Mouse (Mus musculus) intestine, postnatal 0 days (tissue): Measurements from ENCODE around the gene Map6. TPM values are rescaled to one million over a fixed set of nuclear protein-coding genes. Genes with fewer than 3 reads are reported as not detected.

ENCODE experiments used
- ATAC-seq: fragments of 200-750 bp; cut with Nextera tagmentation; 2 replicates; pipeline ENCODE4 v1.8.0; 2017; ENCODE audit warnings: mild to moderate bottlenecking, moderate TSS enrichment, moderate library complexity
- H3K27ac ChIP-seq: fragments of 300-500 bp; sonication (generic); 2 replicates; pipeline ENCODE4 v1.5.1; 2014; ENCODE audit warnings: mild to moderate bottlenecking, low read depth, low read length, moderate library complexity
- H3K27me3 ChIP-seq: fragments of 300-500 bp; sonication (generic); replicated peaks from 2 replicates; pipeline ENCODE4 v1.6.1; 2014; ENCODE audit warnings: low read length, mixed read lengths; ENCODE audit not compliant: control insufficient read depth, insufficient read depth
- H3K36me3 ChIP-seq: fragments of 300-500 bp; sonication (generic); 2 replicates; pipeline ENCODE4 v1.6.1; 2014; ENCODE audit warnings: mild to moderate bottlenecking, moderate library complexity; ENCODE audit not compliant: control insufficient read depth, insufficient read depth
- H3K4me1 ChIP-seq: fragments of 300-500 bp; sonication (generic); replicated peaks from 2 replicates; pipeline ENCODE4 v1.6.1; 2014; ENCODE audit warnings: antibody characterized with exemption, low read length, mixed read lengths; ENCODE audit not compliant: control insufficient read depth, insufficient read depth
- H3K4me2 ChIP-seq: fragments of 300-500 bp; sonication (generic); replicated peaks from 2 replicates; pipeline ENCODE4 v1.6.1; 2014; ENCODE audit warnings: low read depth, mild to moderate bottlenecking, moderate library complexity
- H3K4me3 ChIP-seq: fragments of 300-500 bp; sonication (generic); 2 replicates; pipeline ENCODE4 v1.5.1; 2014; ENCODE audit warnings: low read depth, low read length
- H3K9ac ChIP-seq: fragments of 300-500 bp; sonication (generic); 2 replicates; pipeline ENCODE4 v1.6.1; 2014; ENCODE audit warnings: mild to moderate bottlenecking, low read depth, low read length
- H3K9me3 ChIP-seq: fragments of 300-500 bp; sonication (generic); 2 replicates; pipeline ENCODE4 v1.6.1; 2016; ENCODE audit warnings: mixed run types; ENCODE audit not compliant: control insufficient read depth
- CTCF ChIP-seq: sonication (generic); IDR thresholded peaks from 2 replicates; pipeline ENCODE4 v1.5.1; 2016; ENCODE audit warnings: low read depth, mild to moderate bottlenecking, control low read depth, antibody characterized with exemption, moderate library complexity
- WGBS: fragments of 180-500 bp; shearing (Covaris S2); extraction: QIAGEN DNeasy Blood & Tissue Kit; methylation state at CpG from one replicate; pipeline ENCODE4 v1.1.7; 2014; 5-methylcytosine and 5-hydroxymethylcytosine counted together
- polyA plus RNA-seq: library from polyadenylated mRNA; unstranded; fragments of >200 nt; fragmentation: Nextera tagmentation; extraction: Ambion mirVana; gene quantifications from 2 replicates; pipeline ENCODE4 v1.2.1, GENCODE M21; 2015

Gene Map6
- polyA plus RNA-seq, 1 experiment from 2014 or later = 4.1 TPM

GRCm38 (mm10) chr7:99383246-99383645 is 116.0 kb downstream of the Map6 start:
- WGBS = 60% methylated on average over 5 of the region's 5 CpGs
- no peaks in the 10 kb centered on the region for H3K9me3 ChIP-seq
- peak overlapping the region; percentile 98 for H3K4me2 ChIP-seq
- TF ChIP-seq CTCF = no peak
- no peak for ATAC-seq
- no peaks in the 10 kb centered on the region for H3K27me3 ChIP-seq
- H3K4me3 ChIP-seq = peak overlapping the region; percentile 73
- H3K36me3 ChIP-seq = no peaks in the 10 kb centered on the region; the same call in 1 of the 2 replicates
- peaks cover 20% of the 10 kb centered on the region for H3K4me1 ChIP-seq
- peak overlapping the region; percentile 2; the same call in 1 of the 2 replicates for H3K27ac ChIP-seq
- no peak overlapping the region for H3K9ac ChIP-seq

DNA sequence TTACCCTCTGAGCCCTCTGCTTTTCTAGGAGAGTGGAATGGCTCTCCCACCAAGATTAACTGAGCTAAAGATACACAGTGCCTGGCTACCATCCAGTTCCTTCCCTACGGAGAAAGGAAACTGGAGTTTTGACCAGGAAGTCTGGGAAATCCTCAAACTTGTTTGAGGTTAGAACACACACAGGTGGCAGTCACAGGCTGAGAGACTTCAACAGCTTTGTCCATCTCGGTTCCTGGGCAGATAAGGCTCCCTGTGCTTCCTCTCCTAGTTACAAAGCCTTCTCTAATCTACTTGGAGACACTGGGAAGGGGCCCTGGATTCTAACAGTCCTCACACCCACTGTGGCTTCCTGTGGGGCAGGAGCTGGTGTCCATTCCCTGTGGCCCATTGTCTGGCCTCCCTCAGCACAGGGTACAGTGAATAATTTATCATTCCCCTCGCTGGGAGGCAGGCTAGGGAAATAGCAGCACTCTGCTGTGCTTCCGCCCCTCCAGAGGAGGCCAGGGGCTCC is 116.9 kb downstream of the Map6 start:
- 14% methylated on average over 4 of the region's 4 CpGs for WGBS
- Histone ChIP-seq H3K36me3 (peaks cover 3% of the 10 kb centered on the region; the same call in 1 of the 2 replicates), H3K9ac (no peak overlapping the region), H3K27me3 (no peaks in the 10 kb centered on the region), H3K4me1 (peaks cover 20% of the 10 kb centered on the region), H3K4me2 (peak overlapping the region; percentile 98), H3K4me3 (no peak overlapping the region), H3K9me3 (no peaks in the 10 kb centered on the region), H3K27ac (no peak overlapping the region; the same call in 1 of the 2 replicates)
- TF ChIP-seq CTCF = peak; percentile 44
- no peak for ATAC-seq

GRCm38 (mm10) chr7:99386030-99386429 is 118.8 kb downstream of the Map6 start:
- TF ChIP-seq CTCF = no peak
- Histone ChIP-seq H3K27ac (no peak overlapping the region), H3K4me1 (peaks cover 20% of the 10 kb centered on the region; the same call in 1 of the 2 replicates), H3K4me3 (no peak overlapping the region), H3K4me2 (no peak overlapping the region), H3K9ac (no peak overlapping the region), H3K36me3 (peaks cover 9% of the 10 kb centered on the region), H3K27me3 (no peaks in the 10 kb centered on the region), H3K9me3 (no peaks in the 10 kb centered on the region)
- WGBS = 84% methylated on average over 5 of the region's 5 CpGs
- no peak for ATAC-seq

Other genes starting within 250 kb of the Map6 start
- 12.0 and 17.4 TPM in 2 replicates for gene Uvrag, start 126.3 kb upstream of the Map6 start, polyA plus RNA-seq
- 1,614 and 1,691 TPM in 2 replicates for gene Dgat2, start 84.7 kb upstream of the Map6 start, polyA plus RNA-seq
- 362 and 402 TPM in 2 replicates for gene Mogat2, start 28.8 kb upstream of the Map6 start, polyA plus RNA-seq
- 199 and 204 TPM in 2 replicates for gene Serpinh1, start 85.8 kb downstream of the Map6 start, polyA plus RNA-seq
- gene Gdpd5, start 114.0 kb downstream of the Map6 start, polyA plus RNA-seq = 15.7 and 16.9 TPM in 2 replicates
- gene Klhl35, start 198.6 kb downstream of the Map6 start, polyA plus RNA-seq = 0.76 and 1.1 TPM in 2 replicates
- gene Rps3, start 216.3 kb downstream of the Map6 start, polyA plus RNA-seq = 531 and 541 TPM in 2 replicates